Mouse (Mus musculus): Measurements from ENCODE around the gene Ackr2. TPM values are rescaled to one million over a fixed set of nuclear protein-coding genes. Genes with fewer than 3 reads are reported as not detected.

Gene Ackr2
- polyA plus RNA-seq, 2 experiments = 0.07 to 0.37 TPM

DNA sequence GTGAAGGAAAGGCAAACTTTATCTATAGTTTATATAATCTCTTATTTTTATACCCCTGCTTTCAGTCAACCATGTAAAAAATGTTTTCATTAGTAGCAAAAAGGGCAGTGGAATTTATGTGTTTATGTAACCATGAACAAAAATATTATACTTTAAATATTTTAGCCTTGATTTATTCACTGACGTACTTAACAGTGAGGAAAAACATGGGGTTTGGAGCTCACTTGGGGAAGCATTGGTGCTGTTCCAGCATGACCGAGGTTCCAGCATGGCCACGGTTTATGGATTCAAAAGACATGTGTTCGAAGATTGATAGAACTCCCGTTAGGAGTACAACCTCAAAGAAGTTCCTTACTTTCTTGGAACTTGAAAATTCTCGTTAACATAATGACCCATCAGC, 29.9 kb upstream of the Ackr2 start:
- H3K27me3 ChIP-seq (ENCODE audit: control insufficient read depth, insufficient read depth, low read length) = no peaks in the 10 kb centered on the region
- H3K4me2 ChIP-seq (ENCODE audit: low read depth) = no peak overlapping the region
- H3K4me1 ChIP-seq (replicated peaks; ENCODE audit: control insufficient read depth in 2 of 2, insufficient read depth in 2 of 2, low read length in 1 of 2) = no peaks in the 10 kb centered on the region
- no peaks in the 10 kb centered on the region for H3K9me3 ChIP-seq (ENCODE audit: control insufficient read depth, low read length)
- 59% methylated on average over 6 of the region's 6 CpGs for WGBS (ENCODE audit: insufficient replicate concordance)
- ATAC-seq (ENCODE audit: insufficient read depth) (no peak), DNase-seq (ENCODE audit: low read depth in 3 of 3, low spot score in 3 of 3) (no peak)
- H3K9ac ChIP-seq (replicated peaks) = no peak overlapping the region
- TF ChIP-seq CTCF (IDR thresholded peaks at IDR 0.05; ENCODE audit: low read depth) (no peak), EP300 (IDR thresholded peaks at IDR 0.05; ENCODE audit: low read depth) (no peak)
- no peak overlapping the region for H3K27ac ChIP-seq
- H3K36me3 ChIP-seq (replicated peaks; ENCODE audit: control insufficient read depth, insufficient read depth, low read depth) = no peaks in the 10 kb centered on the region
- no peak overlapping the region for H3K4me3 ChIP-seq (ENCODE audit: insufficient read depth in 1 of 2, low read depth in 2 of 2, low read length in 2 of 2)

- no peak overlapping the region for H3K9ac ChIP-seq (replicated peaks)
- no peaks in the 10 kb centered on the region for H3K27me3 ChIP-seq (ENCODE audit: control insufficient read depth, insufficient read depth, low read length)
- 59% methylated on average over 5 of the region's 5 CpGs for WGBS (ENCODE audit: insufficient replicate concordance)
- H3K4me2 ChIP-seq (ENCODE audit: low read depth) = no peak overlapping the region
- no peaks in the 10 kb centered on the region for H3K4me1 ChIP-seq (replicated peaks; ENCODE audit: control insufficient read depth in 2 of 2, insufficient read depth in 2 of 2, low read length in 1 of 2)
- no peak for DNase-seq (ENCODE audit: low read depth in 3 of 3, low spot score in 3 of 3)
- no peak overlapping the region for H3K27ac ChIP-seq
- H3K9me3 ChIP-seq (ENCODE audit: control insufficient read depth, low read length) = no peaks in the 10 kb centered on the region
- ATAC-seq (ENCODE audit: insufficient read depth) = no peak
- H3K4me3 ChIP-seq (ENCODE audit: insufficient read depth in 1 of 2, low read depth in 2 of 2, low read length in 2 of 2) = no peak overlapping the region
- no peaks in the 10 kb centered on the region for H3K36me3 ChIP-seq (replicated peaks; ENCODE audit: control insufficient read depth, insufficient read depth, low read depth)
- TF ChIP-seq EP300 (IDR thresholded peaks at IDR 0.05; ENCODE audit: low read depth) (no peak), CTCF (IDR thresholded peaks at IDR 0.05; ENCODE audit: low read depth) (no peak)
These were observed 28.7 kb upstream of the Ackr2 start for GRCm38 (mm10) chr9:121869432-121869831.

DNA sequence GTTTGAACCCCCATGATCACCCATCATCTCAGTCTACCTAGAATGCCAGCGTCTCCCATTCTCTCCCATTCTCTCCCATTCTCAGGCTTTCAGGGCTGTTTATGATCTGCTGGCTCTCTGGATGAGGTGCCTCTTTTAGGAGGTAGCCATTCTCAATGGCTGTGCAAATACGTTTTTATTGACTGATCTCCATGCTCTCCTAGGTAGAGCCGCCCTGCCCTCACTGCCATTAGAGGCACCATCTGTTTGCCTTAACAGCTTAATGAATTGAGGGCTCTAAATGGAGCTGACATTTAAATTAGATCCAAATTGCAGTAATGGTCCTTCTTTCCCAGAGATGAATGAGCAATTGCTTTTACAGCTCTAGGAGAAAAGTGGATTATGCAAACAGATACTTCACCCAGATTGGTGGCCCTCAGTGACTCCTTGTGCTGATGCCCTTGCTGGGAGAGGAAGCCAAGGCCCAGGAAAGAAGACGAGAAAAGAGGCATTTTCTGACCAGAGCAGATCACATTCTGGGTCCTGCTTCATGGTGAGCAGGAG, 28.1 kb upstream of the Ackr2 start:
- no peak overlapping the region for H3K9ac ChIP-seq (replicated peaks)
- H3K4me3 ChIP-seq (ENCODE audit: insufficient read depth in 1 of 2, low read depth in 2 of 2, low read length in 2 of 2) = no peak overlapping the region
- WGBS (ENCODE audit: insufficient replicate concordance) = 40% methylated on average over 4 of the region's 4 CpGs
- H3K27me3 ChIP-seq (ENCODE audit: control insufficient read depth, insufficient read depth, low read length) = no peaks in the 10 kb centered on the region
- H3K4me1 ChIP-seq (replicated peaks; ENCODE audit: control insufficient read depth in 2 of 2, insufficient read depth in 2 of 2, low read length in 1 of 2) = no peaks in the 10 kb centered on the region
- ATAC-seq (ENCODE audit: insufficient read depth) (no peak), DNase-seq (ENCODE audit: low read depth in 3 of 3, low spot score in 3 of 3) (no peak)
- no peak for TF ChIP-seq CTCF (IDR thresholded peaks at IDR 0.05; ENCODE audit: low read depth)
- H3K4me2 ChIP-seq (ENCODE audit: low read depth) = no peak overlapping the region
- H3K27ac ChIP-seq = no peak overlapping the region
- H3K36me3 ChIP-seq (replicated peaks; ENCODE audit: control insufficient read depth, insufficient read depth, low read depth) = no peaks in the 10 kb centered on the region
- H3K9me3 ChIP-seq (ENCODE audit: control insufficient read depth, low read length) = no peaks in the 10 kb centered on the region

- no peaks in the 10 kb centered on the region for H3K4me1 ChIP-seq (replicated peaks; ENCODE audit: control insufficient read depth in 2 of 2, insufficient read depth in 2 of 2, low read length in 1 of 2)
- ATAC-seq (ENCODE audit: insufficient read depth) = no peak
- H3K27ac ChIP-seq = no peak overlapping the region
- no peak for DNase-seq (ENCODE audit: low read depth in 3 of 3, low spot score in 3 of 3)
- no peaks in the 10 kb centered on the region for H3K9me3 ChIP-seq (ENCODE audit: control insufficient read depth, low read length)
- H3K4me2 ChIP-seq (ENCODE audit: low read depth) = no peak overlapping the region
- no peaks in the 10 kb centered on the region for H3K27me3 ChIP-seq (ENCODE audit: control insufficient read depth, insufficient read depth, low read length)
- no peaks in the 10 kb centered on the region for H3K36me3 ChIP-seq (replicated peaks; ENCODE audit: control insufficient read depth, insufficient read depth, low read depth)
- 70% methylated on average over 2 of the region's 2 CpGs for WGBS (ENCODE audit: insufficient replicate concordance)
- no peak overlapping the region for H3K4me3 ChIP-seq (ENCODE audit: insufficient read depth in 1 of 2, low read depth in 2 of 2, low read length in 2 of 2)
- TF ChIP-seq EP300 (IDR thresholded peaks at IDR 0.05; ENCODE audit: low read depth) (no peak), CTCF (IDR thresholded peaks at IDR 0.05; ENCODE audit: low read depth) (no peak)
- H3K9ac ChIP-seq (replicated peaks) = no peak overlapping the region
These were observed 26.0 kb upstream of the Ackr2 start for GRCm38 (mm10) chr9:121872062-121872683.

GRCm38 (mm10) chr9:121873578-121873977, 24.6 kb upstream of the Ackr2 start:
- H3K4me3 ChIP-seq (ENCODE audit: insufficient read depth in 1 of 2, low read depth in 2 of 2, low read length in 2 of 2) = no peak overlapping the region
- TF ChIP-seq CTCF (IDR thresholded peaks at IDR 0.05; ENCODE audit: low read depth) = no peak
- TF ChIP-seq EP300 (IDR thresholded peaks at IDR 0.05; ENCODE audit: low read depth) = no peak
- H3K27ac ChIP-seq = no peak overlapping the region
- H3K27me3 ChIP-seq (ENCODE audit: control insufficient read depth, insufficient read depth, low read length) = no peaks in the 10 kb centered on the region
- H3K4me2 ChIP-seq (ENCODE audit: low read depth) = no peak overlapping the region
- DNase-seq (ENCODE audit: low read depth in 3 of 3, low spot score in 3 of 3) (no peak), ATAC-seq (ENCODE audit: insufficient read depth) (no peak)
- H3K9ac ChIP-seq (replicated peaks) = no peak overlapping the region
- H3K36me3 ChIP-seq (replicated peaks; ENCODE audit: control insufficient read depth, insufficient read depth, low read depth) = no peaks in the 10 kb centered on the region
- H3K9me3 ChIP-seq (ENCODE audit: control insufficient read depth, low read length) = no peaks in the 10 kb centered on the region
- H3K4me1 ChIP-seq (replicated peaks; ENCODE audit: control insufficient read depth in 2 of 2, insufficient read depth in 2 of 2, low read length in 1 of 2) = no peaks in the 10 kb centered on the region

All from liver, embryonic 14.5 days (tissue).